Mouse (Mus musculus) bone marrow macrophage, adult 2 months (primary cell): Measurements from ENCODE around the gene Fbxo46.

Experiments
- CTCF ChIP-seq: IDR thresholded peaks from 2 replicates; pipeline ENCODE4 v1.5.1; 2012; ENCODE audit warnings: low read depth, mild to moderate bottlenecking, low read length, moderate library complexity
- POLR2A ChIP-seq: IDR thresholded peaks from 2 replicates; pipeline ENCODE4 v1.6.1; 2012; ENCODE audit warnings: mild to moderate bottlenecking, low read depth, low read length, borderline replicate concordance

GRCm38 (mm10) chr7:19107436-19107835, 12.2 kb upstream of the Fbxo46 start:
- TF ChIP-seq POLR2A = no peak
- no peak for TF ChIP-seq CTCF
